Mouse (Mus musculus): ENCODE data around the gene Chl1. TPM values are rescaled to one million over a fixed set of nuclear protein-coding genes. Genes with fewer than 3 reads are reported as not detected.

Gene Chl1
- total and polyA plus RNA-seq, 3 experiments, result not detected

GRCm38 (mm10) chr6:103511290-103511971 is 1.0 kb downstream of the Chl1 start:
- H3K4me3 ChIP-seq (replicated peaks in 1 of 3; ENCODE audit: low read depth in 2 of 3, low read length in 2 of 3, poor library complexity in 1 of 3), result no peak overlapping the region

DNA sequence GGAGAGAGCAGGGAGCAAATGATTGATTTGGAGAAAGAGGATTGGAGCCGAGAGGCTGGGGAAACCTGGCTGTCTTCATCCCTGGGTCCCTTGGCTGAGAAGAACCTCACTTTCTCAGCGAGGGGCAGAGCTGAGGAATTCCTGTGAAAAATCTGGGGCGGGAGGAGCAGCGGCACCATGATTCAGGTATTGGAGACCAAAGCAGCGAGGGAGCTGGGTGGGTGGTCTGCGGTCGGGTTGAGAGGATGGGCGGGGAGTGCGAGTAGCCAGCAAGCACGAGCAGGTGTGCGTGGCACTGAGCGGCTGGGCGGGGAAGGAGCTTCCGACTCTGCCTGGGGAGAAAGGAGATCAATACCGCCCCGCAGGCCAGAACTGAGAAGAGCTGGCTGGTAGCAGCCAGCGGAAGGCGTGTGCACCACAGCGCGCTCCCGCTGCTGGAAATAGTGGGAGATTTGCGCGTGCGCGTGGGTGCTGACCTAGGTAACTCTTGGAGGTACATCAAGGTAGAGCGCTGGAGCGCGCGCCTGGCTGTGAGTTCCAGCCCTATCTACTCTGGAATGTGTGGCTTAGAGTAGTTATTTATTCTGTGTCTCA is 1.7 kb downstream of the Chl1 start:
- no peaks in the 10 kb centered on the region for H3K27me3 ChIP-seq (replicated peaks)
- no peak overlapping the region for H3K9ac ChIP-seq (ENCODE audit: insufficient read depth, low read depth)
- no peaks in the 10 kb centered on the region for H3K36me3 ChIP-seq (replicated peaks in 1 of 2; ENCODE audit: control insufficient read depth in 1 of 2, insufficient read depth in 1 of 2, low read length in 1 of 2)
- H3K9me3 ChIP-seq (replicated peaks; ENCODE audit: low read length), result peaks cover 51% of the 10 kb centered on the region
- no peak for TF ChIP-seq RAD21 (IDR thresholded peaks at IDR 0.05; ENCODE audit: low read depth, low read length)
- no peak for TF ChIP-seq JUN (IDR thresholded peaks at IDR 0.05; ENCODE audit: insufficient read depth, low read depth, low read length)
- TF ChIP-seq E2F4 (IDR thresholded peaks at IDR 0.05; ENCODE audit: insufficient replicate concordance, low read depth, low read length), result no peak
- no peak for TF ChIP-seq TCF12 (IDR thresholded peaks at IDR 0.05; ENCODE audit: low read depth, low read length)
- DNase-seq (ENCODE audit: extremely low read depth), result no peak
- H3K4me1 ChIP-seq (ENCODE audit: control insufficient read depth in 1 of 2, insufficient read depth in 2 of 2), result no peaks in the 10 kb centered on the region
- no peak overlapping the region for H3K4me2 ChIP-seq (ENCODE audit: insufficient read depth, low read depth, poor library complexity, severe bottlenecking)
- H3K79me2 ChIP-seq (replicated peaks; ENCODE audit: control insufficient read depth, extremely low read depth, insufficient read depth, poor library complexity, severe bottlenecking), result no peaks in the 10 kb centered on the region
- in situ Hi-C loops (cut with MboI; ENCODE audit: low pct_ligation_motif_present, low pct_unique_long_range_greater_than_20kb, low sequenced_read_pairs) (no loop called here), dilution Hi-C loops (cut with MboI; ENCODE audit: extremely low pct_ligation_motif_present, extremely low pct_unique_long_range_greater_than_20kb, low sequenced_read_pairs) (no loop called here)
- H3K4me3 ChIP-seq (replicated peaks in 1 of 3; ENCODE audit: low read depth in 2 of 3, low read length in 2 of 3, poor library complexity in 1 of 3), result no peak overlapping the region
- no peak overlapping the region for H3K27ac ChIP-seq (ENCODE audit: insufficient read depth, low read depth)

More at GRCm38 (mm10) chr6:103511290-103511971, 1.0 kb downstream of the Chl1 start:
- Histone ChIP-seq H3K36me3 (replicated peaks in 1 of 2; ENCODE audit: control insufficient read depth in 1 of 2, insufficient read depth in 1 of 2, low read length in 1 of 2) (no peaks in the 10 kb centered on the region), H3K27ac (ENCODE audit: insufficient read depth, low read depth) (no peak overlapping the region), H3K9me3 (replicated peaks; ENCODE audit: low read length) (peaks cover 55% of the 10 kb centered on the region), H3K79me2 (replicated peaks; ENCODE audit: control insufficient read depth, extremely low read depth, insufficient read depth, poor library complexity, severe bottlenecking) (no peaks in the 10 kb centered on the region), H3K9ac (ENCODE audit: insufficient read depth, low read depth) (no peak overlapping the region), H3K4me2 (ENCODE audit: insufficient read depth, low read depth, poor library complexity, severe bottlenecking) (no peak overlapping the region), H3K27me3 (replicated peaks) (no peaks in the 10 kb centered on the region), H3K4me1 (ENCODE audit: control insufficient read depth in 1 of 2, insufficient read depth in 2 of 2) (no peaks in the 10 kb centered on the region)
- dilution Hi-C loops (cut with MboI; ENCODE audit: extremely low pct_ligation_motif_present, extremely low pct_unique_long_range_greater_than_20kb, low sequenced_read_pairs), result no loop called here
- TF ChIP-seq MXI1 (IDR thresholded peaks at IDR 0.05; ENCODE audit: low read depth, low read length) (no peak), TCF12 (IDR thresholded peaks at IDR 0.05; ENCODE audit: low read depth, low read length) (no peak), KAT2A (IDR thresholded peaks at IDR 0.05; ENCODE audit: insufficient replicate concordance, low read length) (no peak), USF1 (IDR thresholded peaks at IDR 0.05; ENCODE audit: low read depth, low read length) (no peak), GABPA (IDR thresholded peaks at IDR 0.05; ENCODE audit: insufficient replicate concordance, low read depth, low read length) (no peak), SMC3 (IDR thresholded peaks at IDR 0.05; ENCODE audit: low read depth, low read length) (no peak), MYC (IDR thresholded peaks at IDR 0.05; ENCODE audit: low read depth, low read length) (no peak), CTCF (conservative IDR thresholded peaks at IDR 0.05 in 1 of 2, IDR thresholded peaks at IDR 0.05 in 1 of 2; ENCODE audit: low read depth in 2 of 2, low read length in 2 of 2) (no peak), NRF1 (IDR thresholded peaks at IDR 0.05; ENCODE audit: low read depth, low read length) (no peak), NELFE (IDR thresholded peaks at IDR 0.05; ENCODE audit: low read depth, low read length) (no peak), RAD21 (IDR thresholded peaks at IDR 0.05; ENCODE audit: low read depth, low read length) (no peak), PAX5 (IDR thresholded peaks at IDR 0.05; ENCODE audit: low read length) (no peak), MEF2A (IDR thresholded peaks at IDR 0.05; ENCODE audit: borderline replicate concordance, low read depth, low read length) (no peak), USF2 (conservative IDR thresholded peaks at IDR 0.05; ENCODE audit: low read depth, low read length) (no peak), CHD2 (IDR thresholded peaks at IDR 0.05; ENCODE audit: low read length) (no peak), E2F4 (IDR thresholded peaks at IDR 0.05; ENCODE audit: insufficient replicate concordance, low read depth, low read length) (no peak), POLR2AphosphoS2 (IDR thresholded peaks at IDR 0.05; ENCODE audit: low read depth, low read length) (no peak), TBP (conservative IDR thresholded peaks at IDR 0.05; ENCODE audit: low read depth, low read length) (no peak), BHLHE40 (IDR thresholded peaks at IDR 0.05; ENCODE audit: low read depth, low read length) (no peak), ZNF384 (IDR thresholded peaks at IDR 0.05; ENCODE audit: low read depth, low read length) (no peak)
- no peak for DNase-seq (ENCODE audit: extremely low read depth)
- in situ Hi-C loops (cut with MboI; ENCODE audit: low pct_ligation_motif_present, low pct_unique_long_range_greater_than_20kb, low sequenced_read_pairs), result no loop called here

All from CH12.LX (cell line).